Mouse (Mus musculus) CD4-positive, CD25-positive, alpha-beta regulatory T cell (primary cell): Measurements from ENCODE around the gene Zc3hav1l. TPM values are rescaled to one million over a fixed set of nuclear protein-coding genes. Genes with fewer than 3 reads are reported as not detected.

Source experiments
- polyA plus RNA-seq: library from polyadenylated mRNA; unstranded; fragments of 100-300 nt; shearing (Covaris generic); gene quantifications from one replicate; pipeline ENCODE4 v1.2.1, GENCODE M21; 2017

Zc3hav1l gene
- polyA plus RNA-seq: 0.68 TPM

GRCm38 (mm10) chr6:38298761-38299401, at the start of gene Zc3hav1l:
Gene Zc3hav1l (minus strand): TSS chr6:38299259.

GRCm38 (mm10) chr6:38253736-38254641, 45.1 kb downstream of the Zc3hav1l start, which contains the start of gene D630045J12Rik:
Gene D630045J12Rik (minus strand): TSS chr6:38254009.

Other genes with a start within 250 kb of the Zc3hav1l start
- not detected for gene Tmem213, start 190.0 kb downstream of the Zc3hav1l start, polyA plus RNA-seq
- not detected for gene Atp6v0a4, start 174.7 kb downstream of the Zc3hav1l start, polyA plus RNA-seq
- gene D630045J12Rik, start 45.2 kb downstream of the Zc3hav1l start, polyA plus RNA-seq: 0.12 TPM
- 104 TPM for gene Zc3hav1, start 55.3 kb upstream of the Zc3hav1l start, polyA plus RNA-seq
- 0.19 TPM for gene Ttc26, start 82.2 kb upstream of the Zc3hav1l start, polyA plus RNA-seq
- gene Ubn2, start 134.7 kb upstream of the Zc3hav1l start, polyA plus RNA-seq: 28.2 TPM
- gene Fmc1, start 234.2 kb upstream of the Zc3hav1l start, polyA plus RNA-seq: 50.6 TPM